Mouse (Mus musculus): ENCODE results near the gene Ppp1r14d. TPM values are rescaled to one million over a fixed set of nuclear protein-coding genes. Genes with fewer than 3 reads are reported as not detected.
A peak's percentile ranks its signal among the peaks of the same experiment; 100 is the strongest.

The Ppp1r14d gene
- total RNA-seq, 4 experiments from 2014 or later: not detected

DNA sequence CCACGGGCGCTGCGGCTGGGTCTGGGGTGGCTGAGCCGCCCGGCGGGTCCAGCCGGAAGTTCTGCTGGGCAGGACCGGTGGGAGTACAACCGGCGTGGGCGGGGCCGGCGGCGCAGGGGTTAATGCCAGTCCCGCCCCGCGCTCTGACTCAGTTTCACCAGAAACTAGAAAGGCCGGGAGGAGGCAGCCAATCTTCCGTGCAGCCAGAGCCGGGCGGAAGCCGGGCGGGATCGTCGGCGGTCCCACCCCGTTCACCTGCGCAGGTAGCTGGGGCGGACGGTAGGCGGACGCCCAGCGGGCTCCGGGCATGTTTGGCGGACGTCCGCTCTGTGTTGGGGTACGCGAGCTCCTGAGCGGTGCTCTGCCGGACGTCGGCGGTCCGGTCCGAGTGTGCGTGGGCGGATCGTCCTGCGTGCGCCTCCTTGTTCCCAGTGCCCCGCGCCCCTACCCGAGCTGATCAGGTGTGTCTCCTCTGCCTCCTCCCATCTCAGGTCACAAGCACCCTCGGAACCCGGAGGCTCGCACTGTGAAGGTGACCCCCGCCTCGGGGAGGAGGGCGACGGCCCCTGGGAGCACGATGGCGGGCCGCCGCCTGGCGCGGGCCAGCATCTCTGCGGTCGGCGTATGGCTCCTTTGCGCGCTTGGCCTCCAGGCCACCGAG, 7.6 kb upstream of the Ppp1r14d start, which contains the start of gene Spint1:
Spint1 (plus strand) TSS at position 153 of the 661 bp plus-strand sequence.
- DNase-seq (ENCODE audit: low spot score in 2 of 2): no peak

DNA sequence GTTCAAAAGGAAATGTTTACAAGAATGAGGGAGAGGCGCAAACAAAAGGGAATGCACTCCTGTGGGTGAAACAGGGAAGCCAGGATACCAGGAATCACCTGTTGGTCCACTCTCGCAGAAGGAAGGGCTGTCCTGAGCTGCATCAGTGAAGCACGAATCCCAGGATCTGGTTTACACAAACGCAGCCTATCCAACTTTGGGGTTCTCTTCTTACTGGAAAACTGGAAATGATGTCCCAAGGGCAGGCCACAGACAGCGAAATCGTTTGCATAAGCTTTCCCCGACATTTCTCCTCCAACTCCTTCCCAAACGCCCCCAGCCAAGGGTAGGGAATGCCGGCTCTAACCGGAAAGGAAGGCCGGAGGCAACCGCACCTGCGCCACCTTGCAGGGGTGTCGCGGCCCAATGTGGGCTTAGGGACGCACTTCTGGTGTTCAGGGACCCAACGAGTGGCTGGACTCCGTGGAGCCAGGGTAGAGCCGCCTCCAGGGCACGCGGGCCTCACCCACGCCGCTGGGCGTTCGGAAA, 7.0 kb upstream of the Ppp1r14d start:
- no peak for DNase-seq (ENCODE audit: low spot score in 2 of 2)

DNA sequence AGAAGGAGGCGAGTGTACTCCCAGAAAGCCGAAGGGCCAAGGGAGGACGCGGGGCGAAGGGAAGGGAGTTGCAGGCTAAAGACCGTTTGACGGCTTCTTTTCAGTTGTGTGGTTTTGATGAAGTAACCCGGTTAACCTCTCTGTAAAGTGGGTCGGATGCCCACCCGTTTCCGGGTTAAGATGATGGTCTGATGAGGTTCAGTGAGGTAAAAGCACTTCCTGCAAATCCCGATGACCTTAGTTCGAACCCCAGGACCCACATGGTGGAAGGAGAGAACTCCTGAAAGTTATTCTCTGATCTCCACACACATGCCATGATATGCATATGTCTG, 20.6 kb downstream of the Ppp1r14d start:
- no peak for DNase-seq (ENCODE audit: low spot score in 2 of 2)

DNA sequence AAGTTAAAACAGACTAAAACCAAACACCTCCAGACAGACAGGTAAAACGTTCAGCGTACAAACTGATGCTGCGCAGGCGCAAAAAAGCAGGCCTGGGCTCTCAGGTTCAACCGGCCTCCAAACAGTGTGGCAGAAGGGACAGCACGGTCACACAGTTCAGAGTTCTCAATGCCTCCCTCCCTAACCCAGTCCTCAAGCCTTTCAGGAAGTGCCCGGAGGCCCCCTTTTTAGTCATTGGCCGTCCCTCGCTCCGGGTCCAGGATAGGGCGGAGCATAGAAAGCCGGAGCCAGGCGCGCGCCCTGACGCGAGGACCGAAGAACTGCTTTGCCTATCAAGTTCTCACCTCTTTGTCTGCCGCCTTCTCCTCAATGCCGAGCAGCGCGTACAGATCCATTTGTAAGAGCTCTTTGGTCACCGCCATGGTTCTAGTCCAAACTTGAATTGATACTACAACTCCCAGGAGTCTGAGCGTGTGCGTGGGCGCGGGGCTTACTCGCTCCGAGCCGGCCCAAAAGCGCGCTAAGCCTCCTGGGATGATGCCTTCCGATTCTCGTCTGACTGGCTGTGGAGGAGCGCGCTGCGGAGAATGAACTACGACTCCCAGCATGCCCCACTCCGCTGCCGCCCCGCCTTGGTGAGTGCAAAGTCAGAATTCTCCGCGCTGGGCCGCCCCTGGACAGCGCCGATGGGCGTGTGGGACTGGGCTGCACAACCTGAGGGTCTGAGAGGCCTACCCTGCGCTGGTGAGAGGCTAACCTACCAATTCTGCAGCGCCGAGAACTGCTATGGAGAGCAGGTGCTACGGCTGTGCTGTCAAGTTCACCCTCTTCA, 21.1 kb downstream of the Ppp1r14d start, which contains the start of the genes Zfyve19 and Dnajc17:
Zfyve19 (plus strand) TSS at position 274 of the 832 bp plus-strand sequence.
Dnajc17 (minus strand) TSS at position 452 of the 832 bp plus-strand sequence.
- peak; percentile 96 to 97 for DNase-seq (ENCODE audit: low spot score in 2 of 2)

DNA sequence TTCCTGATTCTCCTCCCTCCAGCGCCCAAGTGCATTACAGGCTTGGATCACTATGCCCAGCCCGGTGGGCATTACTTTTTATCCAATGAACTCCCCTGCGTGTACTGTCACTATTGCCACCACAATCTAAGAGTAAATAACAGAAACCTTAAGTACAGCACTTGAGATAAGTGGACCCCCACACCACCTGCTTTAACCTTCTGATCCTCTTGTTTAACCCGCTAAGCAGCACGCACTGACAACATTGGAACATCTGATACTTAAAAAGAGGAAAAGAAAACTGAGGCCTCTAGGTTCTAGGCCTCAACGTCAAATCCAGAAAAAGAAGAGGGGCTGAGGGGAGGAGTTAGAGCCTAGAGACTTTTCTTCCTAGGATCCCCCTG, 21.8 kb downstream of the Ppp1r14d start:
- no peak for DNase-seq (ENCODE audit: low spot score in 2 of 2)

DNA sequence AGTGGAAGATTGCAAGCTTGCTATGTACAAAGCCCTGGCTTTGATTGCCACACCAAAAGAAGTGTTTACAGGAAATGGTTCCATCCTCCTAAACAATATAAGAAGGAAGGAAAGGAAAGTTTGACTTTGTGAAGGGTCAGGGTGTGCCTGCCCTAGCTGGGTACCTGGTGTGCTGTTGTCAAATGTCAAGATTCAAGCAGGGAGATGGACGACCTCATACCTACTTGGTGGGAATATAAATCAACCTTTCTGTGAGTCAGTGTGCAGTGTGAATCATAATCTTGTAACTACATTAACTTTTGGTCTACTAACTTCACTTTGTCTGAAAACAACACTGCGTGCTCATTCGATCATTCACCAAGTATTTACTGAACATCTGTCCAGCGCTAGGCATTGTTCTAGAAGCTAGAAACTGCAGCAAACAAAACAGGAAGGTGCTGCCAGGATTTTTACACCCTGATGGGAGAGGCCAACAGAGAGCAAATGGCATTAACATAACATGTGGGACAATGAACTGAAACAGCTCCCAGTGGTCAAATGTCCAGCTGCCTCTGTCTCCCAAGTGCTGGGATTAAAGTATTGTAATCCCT, 25.7 kb downstream of the Ppp1r14d start:
- no peak for DNase-seq (ENCODE audit: low spot score in 2 of 2)

DNA sequence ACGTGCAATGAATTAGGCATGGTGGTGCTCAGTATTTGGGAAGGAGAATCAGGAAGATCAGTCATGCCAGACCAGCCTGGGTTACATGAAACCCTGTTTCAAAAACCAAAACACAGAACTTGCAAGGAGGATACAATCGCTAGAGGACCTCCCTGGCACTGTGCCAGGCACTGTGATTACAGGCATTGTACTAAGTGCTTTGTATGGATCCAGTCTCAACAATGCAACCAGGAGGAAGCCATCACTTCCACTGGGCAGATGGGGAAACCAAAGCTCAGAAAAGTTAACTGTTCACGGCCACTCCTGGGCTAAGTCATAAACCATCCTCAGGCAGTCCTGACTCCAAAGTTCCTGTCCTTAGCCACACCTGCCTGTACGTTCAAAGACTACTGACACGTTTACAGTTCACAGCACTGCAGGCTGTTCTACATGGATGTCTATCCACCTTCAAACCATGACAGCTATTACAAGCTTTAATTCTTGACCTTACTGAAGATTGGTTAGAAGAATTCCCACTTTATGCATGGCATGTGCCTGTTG, 26.7 kb downstream of the Ppp1r14d start:
- no peak for DNase-seq (ENCODE audit: low spot score in 2 of 2)

DNA sequence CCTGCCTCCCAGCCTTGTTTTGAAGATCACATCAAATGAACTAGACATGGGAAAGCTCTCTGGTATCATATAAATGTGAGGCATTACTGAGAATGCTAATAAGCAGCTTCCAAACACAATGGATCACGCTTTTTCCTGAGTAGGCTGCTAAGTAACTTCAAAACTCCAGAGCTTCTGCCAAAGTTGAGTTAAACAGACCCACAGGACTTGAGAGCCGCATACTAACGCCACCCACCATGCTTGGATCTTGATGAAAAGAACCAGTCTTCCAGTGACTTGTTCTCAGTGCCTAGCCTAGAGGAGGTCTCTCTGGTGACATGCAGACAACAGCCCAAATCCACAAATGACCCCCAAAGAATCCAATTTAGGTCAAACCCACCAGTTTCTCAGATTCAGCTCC, 30.8 kb downstream of the Ppp1r14d start:
- no peak for DNase-seq (ENCODE audit: low spot score in 2 of 2)

DNA sequence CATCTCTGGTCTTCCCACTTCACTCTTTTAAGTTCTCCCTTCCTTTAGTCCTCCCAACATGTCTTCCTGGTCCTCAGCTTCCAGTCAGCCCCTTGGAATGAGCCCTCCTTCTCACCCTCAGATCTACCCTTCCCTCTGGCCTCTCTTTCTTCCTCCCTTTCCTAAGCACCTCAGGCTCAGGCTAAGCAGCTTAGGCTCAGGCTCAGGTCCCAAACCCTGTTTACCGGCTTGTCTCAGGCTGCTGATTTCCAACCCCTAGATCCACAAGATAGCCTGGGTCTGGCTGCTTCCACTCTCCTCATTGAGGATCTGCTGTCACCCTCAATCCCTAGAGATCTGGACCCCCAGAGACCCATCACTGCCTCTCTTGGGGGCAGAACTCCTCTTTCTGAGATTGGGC, 31.7 kb downstream of the Ppp1r14d start:
- no peak for DNase-seq (ENCODE audit: low spot score in 2 of 2)

DNA sequence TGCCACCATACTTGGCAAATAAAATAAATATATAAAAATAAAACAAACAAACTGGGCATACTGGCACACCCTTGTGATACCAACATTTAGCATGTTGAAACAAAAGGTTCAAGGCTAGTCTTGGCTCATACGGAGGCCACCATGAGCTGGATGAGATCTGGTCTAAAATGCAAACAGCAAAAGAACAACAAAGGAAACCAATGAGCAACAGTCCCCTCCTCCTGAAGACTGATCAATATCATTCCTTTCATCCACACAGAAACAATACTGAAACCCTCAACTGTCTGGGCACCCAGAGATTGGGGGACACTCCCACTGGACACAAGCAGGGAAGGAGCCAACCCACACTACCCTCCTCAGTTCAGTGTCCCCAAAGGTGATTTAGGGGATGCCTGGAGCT, 32.2 kb downstream of the Ppp1r14d start:
- DNase-seq (ENCODE audit: low spot score in 2 of 2): no peak

DNA sequence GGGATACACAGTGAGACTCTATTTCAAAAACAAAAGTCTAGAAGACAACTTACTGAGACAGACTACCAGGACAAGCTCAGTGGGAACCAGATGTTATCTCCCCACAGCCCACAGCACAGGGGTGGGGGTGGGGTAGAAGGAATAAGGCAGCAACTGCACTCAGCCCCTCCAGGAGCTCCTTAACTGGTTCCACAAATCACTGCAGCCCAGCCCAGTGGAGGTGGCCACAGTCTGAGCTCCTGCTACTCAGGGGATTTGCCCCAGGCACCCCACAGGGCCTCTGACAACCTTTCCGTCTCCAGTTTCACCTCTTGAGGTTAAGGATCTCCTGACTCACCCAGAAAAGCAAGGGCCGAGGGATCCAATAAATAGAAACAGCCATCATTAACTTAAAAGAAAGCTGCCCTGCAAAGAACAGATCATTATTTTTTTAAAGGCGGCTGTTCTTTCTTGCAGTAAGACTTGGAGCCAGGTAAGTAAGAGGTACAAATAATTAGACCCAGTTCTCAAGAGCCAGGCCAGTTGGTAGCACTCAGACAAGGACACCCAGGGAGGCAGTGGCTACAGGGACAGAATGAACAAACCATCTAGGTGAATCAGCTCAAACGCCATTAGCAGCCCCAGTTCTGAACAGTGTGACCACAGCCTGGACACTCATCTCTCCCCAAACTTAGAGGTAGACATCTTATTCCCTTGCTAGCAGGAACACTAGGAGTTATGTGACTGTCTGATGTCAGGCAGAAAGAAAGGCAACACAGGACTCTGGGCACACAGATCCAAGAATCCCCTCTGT, 33.2 kb downstream of the Ppp1r14d start:
- DNase-seq (ENCODE audit: low spot score in 2 of 2): no peak

DNA sequence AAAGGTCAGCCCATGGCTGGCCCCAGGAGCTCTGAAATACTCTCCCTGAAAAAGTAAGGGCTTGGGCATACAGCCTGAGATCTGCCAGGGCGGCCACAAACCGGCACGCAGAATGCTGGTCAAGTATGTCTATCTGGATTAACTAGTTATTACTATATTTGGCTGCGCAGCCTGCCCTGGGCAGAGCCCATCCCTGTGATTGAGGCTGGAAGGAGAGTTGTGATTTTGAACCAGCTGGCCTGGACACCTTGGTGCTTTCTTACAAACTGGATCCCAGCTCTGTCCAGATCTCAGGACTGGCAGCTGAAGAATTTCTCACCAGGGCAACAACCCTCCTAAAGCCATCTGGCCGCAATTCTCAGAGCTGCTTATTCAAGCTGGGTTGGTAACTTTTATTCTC, 35.6 kb downstream of the Ppp1r14d start:
- no peak for DNase-seq (ENCODE audit: low spot score in 2 of 2)

DNA sequence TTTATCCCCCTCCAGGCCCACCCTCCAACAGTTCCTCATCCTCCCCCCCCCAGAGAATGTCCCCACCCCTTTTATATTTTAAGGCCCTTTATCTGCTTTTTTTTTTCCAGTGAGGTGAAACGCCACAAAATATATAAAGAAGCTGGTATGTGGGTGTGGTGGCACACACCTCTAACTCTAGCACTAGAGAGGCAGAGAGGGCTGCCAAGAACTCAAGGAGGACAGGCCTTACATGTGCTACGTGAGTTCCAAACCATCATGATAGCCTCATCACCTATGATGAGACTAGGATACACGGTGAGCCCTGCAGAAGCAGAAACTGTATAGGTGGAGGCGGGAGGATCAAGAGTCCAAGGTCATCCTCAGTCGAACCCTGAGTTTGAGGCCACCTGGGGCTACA, 38.7 kb downstream of the Ppp1r14d start:
- no peak for DNase-seq (ENCODE audit: low spot score in 2 of 2)

DNA sequence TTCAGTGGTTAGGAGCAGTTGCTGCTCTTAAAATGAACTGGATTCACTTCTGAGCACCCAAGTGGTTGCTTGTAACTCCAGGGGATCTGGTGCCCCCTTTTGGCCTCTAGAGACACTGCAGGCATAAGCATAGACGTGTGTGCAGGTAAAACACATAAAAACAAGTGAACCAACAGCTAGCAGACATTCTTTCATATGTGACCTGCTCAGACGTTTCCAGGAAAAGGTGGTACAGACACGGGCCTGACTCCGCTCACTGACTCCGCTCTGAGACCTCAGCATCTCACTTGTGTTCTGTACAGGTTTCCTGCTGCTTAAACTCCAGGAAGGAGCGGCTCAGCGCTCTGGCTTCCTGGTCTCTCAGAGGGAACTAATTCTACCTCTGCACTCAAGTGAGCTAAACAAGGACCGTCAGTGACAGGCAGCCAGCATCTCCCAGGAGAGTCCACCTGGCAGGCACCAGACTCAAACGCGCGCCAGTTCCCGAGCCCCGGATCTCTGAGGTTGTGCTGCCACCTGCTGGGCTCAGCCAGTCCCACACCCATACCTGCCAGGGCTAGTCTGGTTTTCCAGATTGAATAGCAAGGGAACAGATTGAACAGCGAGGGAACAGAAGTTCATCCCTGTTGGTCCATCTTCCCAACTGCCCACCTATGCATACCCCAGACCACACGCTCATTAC, 40.5 kb downstream of the Ppp1r14d start:
- peak; percentile 51 to 82 for DNase-seq (ENCODE audit: low spot score in 2 of 2)

DNA sequence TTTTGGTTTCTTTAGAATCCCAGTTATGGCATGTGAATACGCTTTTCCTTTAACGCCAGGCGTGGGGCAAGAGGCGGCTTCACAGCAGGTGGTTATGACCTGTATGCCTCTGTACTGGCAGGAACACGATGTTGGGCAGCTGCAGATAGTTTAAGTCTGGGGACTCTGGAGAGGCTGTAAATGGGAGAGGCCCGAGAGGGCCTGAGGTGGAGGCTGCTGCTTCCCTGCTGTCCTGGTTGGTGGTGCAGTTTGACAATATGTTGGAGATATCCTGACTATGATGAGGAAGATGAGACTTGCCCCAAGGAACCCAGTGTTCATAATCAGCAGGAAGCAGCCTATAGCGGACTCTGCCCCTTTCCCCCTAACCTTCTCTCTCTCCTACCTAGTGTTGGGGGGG, 46.8 kb downstream of the Ppp1r14d start:
- no peak for DNase-seq (ENCODE audit: low spot score in 2 of 2)

DNA sequence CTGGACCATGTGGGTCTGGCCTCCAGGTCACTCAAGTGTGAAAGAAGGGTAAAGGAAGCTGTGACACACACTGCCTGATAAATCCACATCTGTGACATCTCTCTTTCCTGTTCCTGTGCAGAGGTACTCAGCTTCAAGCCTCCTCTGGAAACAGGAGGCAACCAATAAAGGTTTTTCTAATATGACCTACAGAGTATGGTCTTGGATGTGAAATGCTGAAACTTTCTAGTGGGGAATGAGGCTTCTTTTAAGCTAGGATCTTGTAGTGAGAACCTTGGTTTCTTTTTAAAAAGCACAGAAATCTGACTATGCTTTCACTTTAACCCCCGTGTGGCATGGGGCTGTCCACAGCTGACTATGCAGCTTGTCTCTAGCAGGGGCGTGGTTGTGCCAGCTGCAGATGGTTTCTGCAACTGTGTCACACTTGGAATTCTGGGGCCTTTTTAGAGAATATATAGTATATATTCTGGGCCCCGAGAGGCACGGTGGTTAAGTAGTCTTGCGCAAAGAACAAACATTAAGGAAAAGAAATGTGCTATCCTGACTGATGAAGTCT, 52.2 kb downstream of the Ppp1r14d start:
- DNase-seq (ENCODE audit: low spot score in 2 of 2): no peak

DNA sequence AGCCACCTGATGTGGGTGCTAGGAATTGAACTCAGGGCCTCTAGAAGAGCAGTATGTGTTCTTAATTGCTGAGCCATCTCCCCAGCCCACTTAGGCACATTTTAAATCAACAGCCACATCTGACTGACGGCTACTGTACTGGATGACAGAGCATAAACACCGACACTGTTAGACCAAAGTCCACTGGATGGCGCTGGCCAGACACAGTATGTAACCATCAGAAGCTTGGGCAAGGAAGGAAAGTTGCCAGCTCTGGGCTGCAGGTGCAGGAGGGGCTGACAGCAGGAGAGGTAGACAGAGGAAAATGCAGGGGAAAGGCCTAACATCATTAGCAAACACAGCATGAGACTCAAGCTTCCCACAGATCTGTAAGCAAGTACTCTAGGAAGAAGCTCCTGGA, 52.9 kb downstream of the Ppp1r14d start:
- DNase-seq (ENCODE audit: low spot score in 2 of 2): no peak

DNA sequence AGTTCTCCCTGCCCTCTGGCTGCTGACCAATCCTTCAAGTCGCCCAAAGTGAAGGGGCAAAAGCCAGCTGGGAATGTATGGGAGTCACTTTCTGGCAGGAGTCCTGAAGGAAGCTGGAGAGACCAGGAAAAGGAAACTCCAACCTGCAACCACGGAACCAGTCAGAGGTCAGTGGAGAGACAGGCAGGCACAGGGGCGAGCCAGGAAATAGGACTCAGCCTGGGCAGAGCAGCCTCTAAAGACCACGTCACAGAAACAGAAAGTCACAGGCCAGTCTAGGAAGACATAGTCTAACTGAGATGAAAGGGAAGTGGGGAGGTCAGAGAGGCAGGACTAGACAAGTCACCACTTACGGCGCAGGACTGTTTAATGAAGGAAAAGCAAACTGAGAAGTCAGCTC, 54.1 kb downstream of the Ppp1r14d start:
- DNase-seq (ENCODE audit: low spot score in 2 of 2): no peak

DNA sequence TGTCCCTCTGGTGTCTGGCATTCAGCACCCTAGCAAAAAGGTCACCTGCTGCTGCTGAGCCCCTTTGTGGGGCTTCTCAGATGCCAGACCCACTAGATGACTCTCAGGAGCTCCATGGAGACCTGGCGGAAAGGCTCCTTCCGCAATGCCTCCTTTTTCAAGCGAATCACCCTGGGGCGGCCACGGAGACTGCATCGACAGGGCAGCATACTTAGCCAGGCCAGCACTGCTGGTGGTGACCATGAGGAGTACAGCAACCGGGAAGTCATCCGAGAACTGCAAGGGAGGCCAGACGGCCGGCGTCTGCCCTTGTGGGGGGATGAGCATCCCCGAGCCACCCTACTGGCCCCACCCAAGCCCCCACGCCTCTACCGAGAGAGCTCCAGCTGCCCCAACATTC, 54.8 kb downstream of the Ppp1r14d start:
- DNase-seq (ENCODE audit: low spot score in 2 of 2): no peak

DNA sequence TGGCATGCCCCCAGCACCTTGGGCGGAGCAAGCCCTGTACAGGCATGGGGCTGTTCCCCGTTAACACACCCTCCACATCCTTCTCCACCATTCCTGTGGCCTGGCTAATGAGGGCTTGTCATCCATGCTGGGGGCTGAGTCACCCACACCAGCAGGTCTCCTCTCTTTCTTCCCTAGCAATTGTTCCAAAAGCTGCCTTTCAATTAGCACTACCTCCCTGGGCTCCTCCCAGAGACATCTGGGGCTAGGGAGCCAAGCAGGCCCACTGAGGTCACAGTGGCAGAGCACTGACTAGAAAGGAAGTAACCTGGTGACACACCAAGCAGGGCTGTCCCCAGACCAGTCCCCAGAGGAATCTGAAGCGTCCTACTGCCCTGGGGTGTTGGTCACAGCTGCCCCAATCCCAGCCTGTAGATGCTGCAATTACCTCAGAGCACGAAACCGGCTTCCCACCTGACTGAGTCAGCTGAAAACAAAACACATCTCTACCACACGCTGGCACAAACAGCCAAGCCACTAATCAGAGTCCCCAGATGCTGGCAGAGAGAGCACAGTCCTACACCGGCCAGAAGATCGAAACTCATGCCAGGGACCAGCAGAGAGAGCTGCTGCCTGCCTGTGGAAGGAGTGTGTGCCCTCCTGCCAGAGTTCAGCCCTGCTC, 55.6 kb downstream of the Ppp1r14d start, which contains the start of gene Gm14137:
Gm14137 (plus strand) TSS at position 519 of the 661 bp plus-strand sequence.
- DNase-seq (ENCODE audit: low spot score in 2 of 2): no peak
